Mouse (Mus musculus) hindlimb bud, embryonic 11.5 days (tissue): ENCODE measurements around the gene Zeb2.

Source experiments
- DNase-seq: peaks from one replicate; pipeline ENCODE4 v3.0.0-alpha.2; 2012; ENCODE audit warnings: low read depth, low spot score; ENCODE audit errors: extremely low spot score

The Zeb2 gene

GRCm38 (mm10) chr2:45010701-45011100, 106.5 kb downstream of the Zeb2 start:
- no peak for DNase-seq

DNA sequence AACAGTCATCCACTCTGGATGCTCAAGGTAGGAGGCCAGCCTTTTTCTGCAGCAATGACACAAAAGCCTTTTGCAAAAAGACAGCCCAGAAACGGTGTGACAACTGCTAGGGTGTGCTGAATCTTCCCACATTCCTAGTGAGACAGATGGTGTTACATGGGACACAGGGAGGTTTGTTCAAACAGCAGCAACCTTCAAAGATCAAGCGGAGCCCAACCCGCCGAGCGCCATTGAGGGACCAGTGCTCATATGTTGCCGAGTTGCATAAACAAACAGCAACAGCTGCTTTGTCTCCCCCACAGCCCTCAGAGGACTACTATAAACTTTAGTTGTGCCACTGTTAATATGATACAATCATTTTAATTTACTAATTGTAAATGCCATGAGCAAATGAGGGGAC, 117.3 kb downstream of the Zeb2 start:
- DNase-seq = no peak

- DNase-seq = no peak
Observed at GRCm38 (mm10) chr2:44998710-44999109, 118.5 kb downstream of the Zeb2 start.

- no peak for DNase-seq
Observed at GRCm38 (mm10) chr2:44981646-44982045, 135.5 kb downstream of the Zeb2 start.

GRCm38 (mm10) chr2:44979042-44979721, 138.0 kb downstream of the Zeb2 start:
- no peak for DNase-seq

- no peak for DNase-seq
Observed at GRCm38 (mm10) chr2:44978038-44978437, 139.2 kb downstream of the Zeb2 start.

DNA sequence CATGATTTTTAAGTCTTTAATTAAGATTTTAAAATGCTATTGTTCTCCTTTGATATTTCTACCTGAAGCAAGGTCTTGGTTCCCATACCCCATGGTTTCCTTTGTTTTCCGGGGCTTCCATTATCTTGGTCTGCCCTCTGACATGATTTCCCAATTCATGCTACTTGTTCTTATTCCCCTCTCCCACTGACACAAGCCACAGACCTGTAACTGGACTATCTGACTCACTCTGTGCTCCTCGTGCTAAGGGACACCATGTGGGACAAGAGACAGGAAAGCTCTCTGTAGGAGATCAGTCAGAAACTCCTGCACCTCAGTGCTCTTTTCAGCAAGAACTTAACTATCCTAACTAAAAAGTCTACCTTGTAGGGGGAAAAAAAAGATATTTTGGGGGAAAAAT, 139.6 kb downstream of the Zeb2 start:
- no peak for DNase-seq

- DNase-seq = no peak
Observed at GRCm38 (mm10) chr2:44977051-44977450, 140.1 kb downstream of the Zeb2 start.

DNA sequence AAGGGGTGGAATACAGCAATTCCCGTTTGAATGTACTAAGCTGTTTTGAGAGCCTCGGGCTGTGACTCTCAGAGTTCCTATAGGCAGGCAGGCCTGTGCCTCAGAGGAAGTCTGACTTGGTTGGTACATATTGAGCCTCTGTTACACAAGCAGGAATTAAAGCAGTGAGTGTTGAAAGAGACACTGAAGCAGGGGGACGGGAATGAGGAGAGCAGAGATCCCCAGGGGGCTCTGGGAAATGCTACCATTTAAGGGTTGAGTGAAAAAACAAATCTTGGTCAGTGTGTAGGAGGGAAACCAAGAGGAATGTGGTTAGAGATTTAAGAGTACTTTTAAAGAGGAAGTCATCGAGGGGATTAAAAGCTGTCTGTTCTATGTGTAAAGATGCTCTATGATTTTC, 140.7 kb downstream of the Zeb2 start:
- DNase-seq = no peak

DNA sequence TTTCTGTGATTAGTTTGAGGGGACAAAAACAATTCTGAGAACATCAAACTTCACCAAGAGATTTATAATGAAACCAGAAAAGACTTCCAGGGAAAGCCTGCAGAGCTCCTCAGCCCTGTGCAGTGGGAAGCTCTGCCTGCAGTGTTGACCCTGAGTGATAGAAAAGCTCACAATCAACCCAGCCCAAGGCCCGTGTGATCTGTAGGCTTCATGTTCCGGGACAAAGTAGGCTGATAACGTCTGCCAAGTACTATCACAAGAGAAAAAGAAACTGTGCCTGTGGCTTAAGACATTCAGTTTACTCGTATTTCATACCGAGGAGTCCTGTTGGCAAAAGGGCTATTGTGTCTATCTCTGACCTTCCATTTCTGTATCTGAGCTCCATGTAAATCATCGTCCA, 143.4 kb downstream of the Zeb2 start:
- DNase-seq = no peak

- no peak for DNase-seq
Observed at GRCm38 (mm10) chr2:44970087-44970646, 147.0 kb downstream of the Zeb2 start.

DNA sequence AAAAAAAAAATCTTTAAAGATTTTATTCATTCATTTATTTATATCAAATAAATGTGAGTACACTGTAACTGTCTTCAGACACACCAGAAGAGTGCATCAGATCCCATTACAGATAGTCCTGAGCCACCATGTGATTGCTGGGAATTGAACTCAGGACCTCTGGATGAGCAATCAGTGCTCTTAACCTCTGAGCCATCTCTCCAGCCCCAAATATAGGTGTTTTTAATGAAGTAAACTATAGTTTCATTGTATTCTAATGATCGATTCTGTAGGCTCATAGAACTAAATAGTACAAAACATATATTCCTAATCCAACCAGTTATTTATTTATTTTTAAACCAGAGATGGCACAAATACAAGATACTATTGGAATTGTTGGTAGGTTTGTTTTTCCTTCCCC, 147.6 kb downstream of the Zeb2 start:
- no peak for DNase-seq

- DNase-seq = no peak
Observed at GRCm38 (mm10) chr2:44969226-44969625, 148.0 kb downstream of the Zeb2 start.

DNA sequence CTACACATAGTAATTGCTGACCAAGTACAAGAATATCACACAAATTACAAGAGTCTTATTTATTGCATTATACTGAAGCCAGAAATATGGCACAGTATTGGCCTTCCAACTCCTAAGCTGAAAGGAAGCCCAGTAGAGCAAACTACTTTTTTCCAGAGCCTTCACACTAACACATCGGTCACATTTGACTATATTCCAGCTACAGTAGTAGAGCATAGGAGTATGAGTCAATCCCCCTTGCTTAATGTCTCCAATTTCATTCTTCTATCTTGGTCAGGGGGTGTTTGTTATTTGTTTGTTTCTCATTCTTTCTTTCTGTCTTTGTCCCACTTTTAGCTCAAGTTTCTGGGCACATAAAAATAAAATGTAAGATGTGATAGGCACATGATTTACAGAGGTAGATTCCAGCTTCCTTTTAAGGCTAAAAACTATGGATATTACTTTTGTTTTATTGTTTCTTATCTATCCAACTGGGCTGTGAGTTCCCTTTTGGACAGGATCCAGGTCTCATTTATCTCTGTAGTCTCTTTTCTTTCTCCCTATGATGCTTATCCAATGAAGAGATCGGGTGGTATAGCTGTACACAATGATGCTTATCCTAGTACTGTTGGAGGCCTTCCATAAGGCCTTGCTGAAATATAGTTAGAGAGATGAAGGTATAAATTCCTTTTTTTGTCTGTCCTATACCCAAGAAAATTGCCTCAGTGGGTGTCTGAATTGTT, 151.2 kb downstream of the Zeb2 start:
- no peak for DNase-seq

GRCm38 (mm10) chr2:44962620-44963019, 154.6 kb downstream of the Zeb2 start:
- no peak for DNase-seq

DNA sequence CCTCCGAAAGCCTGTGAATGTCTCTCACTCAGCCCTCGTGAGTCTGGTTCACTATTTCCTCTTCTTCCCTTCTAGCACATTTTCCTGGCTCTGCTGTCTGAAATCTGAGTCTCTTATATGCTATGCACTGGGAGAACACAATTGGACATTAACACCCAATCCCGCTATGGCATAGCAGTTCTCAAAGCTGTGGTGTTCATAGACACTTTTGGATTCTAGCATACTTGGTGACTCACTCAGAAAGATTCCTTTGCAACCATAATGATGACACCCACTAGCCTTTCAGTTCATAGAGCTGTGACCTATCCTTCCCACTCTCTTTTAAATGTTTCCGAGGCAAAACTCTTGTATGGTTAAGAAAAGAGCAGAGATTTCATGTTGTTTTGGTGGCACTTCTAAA, 156.0 kb downstream of the Zeb2 start:
- DNase-seq = no peak

GRCm38 (mm10) chr2:44960561-44960960, 156.6 kb downstream of the Zeb2 start:
- no peak for DNase-seq

DNA sequence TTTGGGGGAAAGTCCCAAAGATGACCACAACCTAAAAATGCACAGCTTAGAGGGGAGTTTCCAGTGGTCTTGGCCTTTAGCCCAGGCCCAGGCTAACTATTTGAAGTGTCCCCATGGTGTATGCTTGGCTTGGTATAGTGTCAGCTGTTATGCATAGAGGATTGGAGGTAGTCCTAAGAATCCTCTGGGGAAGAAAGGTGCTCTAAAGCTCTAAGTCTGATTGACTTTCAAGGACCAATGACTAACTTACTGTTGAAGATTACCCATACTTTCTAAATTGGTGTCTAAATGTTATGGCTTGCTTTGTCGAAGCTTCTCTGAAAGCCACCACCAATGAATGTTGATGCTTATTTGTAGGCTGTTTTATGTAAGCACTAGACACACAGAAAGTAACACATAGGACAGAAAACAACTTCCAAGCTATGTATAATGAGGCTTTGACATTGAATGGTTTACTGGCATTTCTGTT, 159.8 kb downstream of the Zeb2 start:
- DNase-seq = no peak

GRCm38 (mm10) chr2:44956232-44956631, 161.0 kb downstream of the Zeb2 start:
- DNase-seq = no peak

DNA sequence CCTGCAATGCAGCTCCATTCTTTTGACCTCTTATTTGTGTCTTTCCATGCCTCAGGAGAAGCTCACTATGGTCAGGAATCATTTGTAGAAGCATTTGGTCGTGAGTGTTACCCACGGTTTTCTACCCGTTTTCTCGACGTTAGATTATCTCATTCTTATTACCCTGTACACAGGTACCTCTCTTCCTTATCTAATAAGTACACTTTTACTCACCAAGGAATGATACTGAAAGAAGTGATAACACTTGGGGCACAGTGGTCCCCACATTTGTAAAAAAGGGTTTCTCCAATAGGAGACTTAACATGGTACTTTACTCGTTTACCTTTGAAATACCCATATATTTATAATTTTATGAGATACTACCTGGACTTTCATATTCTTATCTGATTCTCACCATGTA, 161.7 kb downstream of the Zeb2 start:
- no peak for DNase-seq

- no peak for DNase-seq
Observed at GRCm38 (mm10) chr2:44954180-44954579, 163.0 kb downstream of the Zeb2 start.

DNA sequence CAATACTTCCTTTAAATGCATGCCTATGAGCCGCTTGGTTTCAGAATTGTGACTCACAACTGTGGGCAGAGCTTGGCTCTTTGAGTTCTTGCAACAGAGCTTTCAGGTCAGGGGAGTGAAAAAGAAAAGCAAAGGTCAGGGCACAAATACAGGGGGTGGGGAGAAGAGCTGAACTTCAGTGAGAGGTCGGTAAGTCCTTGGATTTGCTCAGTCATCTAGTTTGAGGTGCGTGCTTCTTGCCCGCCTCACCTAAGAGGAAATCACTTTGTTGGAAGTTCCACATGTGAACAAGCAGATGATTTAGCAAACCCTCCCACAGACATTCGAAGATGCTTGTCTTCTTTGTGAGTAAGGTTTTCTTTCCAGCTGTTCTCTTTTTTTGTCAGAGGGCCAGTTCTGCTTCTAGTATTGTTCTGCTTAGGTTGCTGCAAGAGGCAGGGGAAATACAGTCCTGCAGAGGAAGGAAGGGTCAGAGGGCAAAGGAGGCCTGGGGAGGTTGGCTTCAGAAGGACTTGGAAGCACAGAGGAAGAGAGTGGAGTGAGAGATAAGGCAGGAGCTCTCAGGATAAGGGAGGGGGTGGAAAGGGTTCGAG, 164.3 kb downstream of the Zeb2 start:
- no peak for DNase-seq
